8 mouse cellular contexts compared by ENCODE assay signal in the genomic region with DNA sequence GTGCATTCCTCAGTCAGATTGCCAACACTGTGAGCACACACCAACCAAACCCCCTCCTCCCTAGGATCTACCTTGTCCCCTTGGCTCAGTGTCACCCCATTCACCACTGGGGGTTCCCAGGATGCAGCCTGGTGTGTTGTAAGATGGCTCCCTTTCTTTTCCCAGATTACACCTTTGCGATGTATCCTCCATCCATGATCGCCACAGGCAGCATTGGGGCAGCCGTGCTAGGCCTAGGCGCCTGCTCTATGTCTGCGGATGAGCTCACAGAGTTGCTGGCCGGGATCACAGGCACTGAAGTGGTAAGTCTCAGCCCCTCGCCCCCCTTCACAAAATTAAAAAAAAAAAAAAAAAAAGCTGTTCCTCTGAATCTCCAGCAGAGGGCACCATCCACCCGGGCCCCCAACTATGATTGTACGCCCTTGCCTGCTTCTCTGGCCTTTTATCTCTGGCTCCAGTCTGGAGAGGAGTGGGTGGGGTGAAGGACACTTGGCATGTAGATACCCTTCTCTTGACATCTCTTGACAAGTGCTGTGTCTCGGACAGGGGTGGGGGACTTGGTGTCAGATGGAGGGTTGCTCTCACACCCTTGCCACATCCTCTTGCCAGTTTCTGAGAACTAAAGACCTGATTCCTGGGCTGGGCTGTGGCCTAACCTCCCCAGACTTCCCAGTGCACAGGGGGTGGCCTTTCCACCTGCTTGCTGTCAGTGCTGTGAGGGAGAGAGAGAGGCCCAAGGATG. TPM values are rescaled to one million over a fixed set of nuclear protein-coding genes. Genes with fewer than 3 reads are reported as not detected.
DNase-seq lines count a peak whose midpoint lies in the region; ATAC-seq and TF ChIP-seq lines count a peak whose summit lies in the region.

No protein-coding gene starts in this region.

- peak; percentile 38 for TF ChIP-seq POLR2A in myocyte (IDR thresholded peaks at IDR 0.05; ENCODE audit: insufficient read length, low read depth)

- H3ac ChIP-seq in myocyte (ENCODE audit: control insufficient read depth, insufficient read length): no peak overlapping the region

- peak overlapping the region; percentile 97 for H3K4me2 ChIP-seq in heart, embryonic 13.5 days
- H3K4me2 ChIP-seq in limb, embryonic 15.5 days: peak overlapping the region; percentile 14; the same call in 1 of the 2 replicates
- H3K4me2 ChIP-seq in myocyte (ENCODE audit: low read depth): peak overlapping the region; percentile 81

- peak; percentile 47 to 59 for DNase-seq in heart, adult 18-20 months
- DNase-seq in heart, postnatal 25 days (ENCODE audit: low spot score): no peak
- peak; percentile 46 for DNase-seq in ES-E14 (ENCODE audit: low read depth, low spot score)
- DNase-seq in cerebellum, adult 9-10 months: peak; percentile 43
- peak; percentile 59 to 69 for DNase-seq in thymus, postnatal 36 days

- no peak for ATAC-seq in heart, embryonic 13.5 days (ENCODE audit: extremely low read depth, insufficient number of reproducible peaks, low FRiP score, low TSS enrichment)
- ATAC-seq in limb, embryonic 15.5 days (ENCODE audit: insufficient number of reproducible peaks, low FRiP score, low TSS enrichment, low read depth): no peak

- peaks cover 18 to 20% of the 10 kb centered on the region in 2 experiments for H3K4me1 ChIP-seq in ES-E14 (ENCODE audit: control insufficient read depth in 2 of 2, insufficient read depth in 2 of 2, low read length in 2 of 2, poor library complexity in 1 of 2)
- peaks cover 43% of the 10 kb centered on the region for H3K4me1 ChIP-seq in heart, embryonic 13.5 days
- H3K4me1 ChIP-seq in limb, embryonic 15.5 days: peaks cover 40% of the 10 kb centered on the region

- WGBS in heart, embryonic 13.5 days: 15% methylated on average over 10 of the region's 10 CpGs
- 30% methylated on average over 10 of the region's 10 CpGs for WGBS in limb, embryonic 15.5 days

- in situ Hi-C loops in ES-E14 (cut with MboI; ENCODE audit: low sequenced_read_pairs in 2 of 2, unreplicated experiment in 2 of 2): no loop called here

- H3K36me3 ChIP-seq in ES-E14 (ENCODE audit: control insufficient read depth, insufficient read depth, low read length, poor library complexity, severe bottlenecking): peaks cover 40% of the 10 kb centered on the region
- peaks cover 75% of the 10 kb centered on the region for H3K36me3 ChIP-seq in heart, embryonic 13.5 days
- peaks cover 62% of the 10 kb centered on the region for H3K36me3 ChIP-seq in limb, embryonic 15.5 days
- peaks cover 28% of the 10 kb centered on the region for H3K36me3 ChIP-seq in myocyte (ENCODE audit: control insufficient read depth, insufficient read depth)

- no peaks in the 10 kb centered on the region for H3K9me3 ChIP-seq in ES-E14 (ENCODE audit: control insufficient read depth, insufficient read depth, low read depth, low read length)
- no peaks in the 10 kb centered on the region for H3K9me3 ChIP-seq in heart, embryonic 13.5 days
- no peaks in the 10 kb centered on the region for H3K9me3 ChIP-seq in limb, embryonic 15.5 days

- H3K27me3 ChIP-seq in heart, embryonic 13.5 days (replicated peaks): no peaks in the 10 kb centered on the region
- no peaks in the 10 kb centered on the region for H3K27me3 ChIP-seq in limb, embryonic 15.5 days
- no peaks in the 10 kb centered on the region for H3K27me3 ChIP-seq in myocyte (ENCODE audit: control insufficient read depth, insufficient read depth, insufficient read length)

- peak overlapping the region; percentile 16; the same call in 1 of the 2 replicates for H3K27ac ChIP-seq in ES-E14 (ENCODE audit: insufficient read depth, low read depth, low read length, poor library complexity, severe bottlenecking)
- H3K27ac ChIP-seq in heart, embryonic 13.5 days (replicated peaks): peak overlapping the region; percentile 99
- H3K27ac ChIP-seq in limb, embryonic 15.5 days: peak overlapping the region; percentile 97

- intact Hi-C loops in heart, postnatal 25 days (cut with DNase I): no loop called here

- H3K9ac ChIP-seq in ES-E14 (ENCODE audit: insufficient read depth, low read depth, low read length, poor library complexity, severe bottlenecking): peak overlapping the region; percentile 18; the same call in 1 of the 2 replicates
- H3K9ac ChIP-seq in heart, embryonic 13.5 days: peak overlapping the region; percentile 100
- H3K9ac ChIP-seq in limb, embryonic 15.5 days: no peak overlapping the region

- H3K79me2 ChIP-seq in myocyte (ENCODE audit: control insufficient read depth, insufficient read depth): peaks cover 23% of the 10 kb centered on the region

- H3K4me3 ChIP-seq in ES-E14 (ENCODE audit: insufficient read depth in 1 of 2, low read depth in 1 of 2, low read length in 2 of 2, poor library complexity in 1 of 2, severe bottlenecking in 1 of 2) (no peak overlapping the region), myocyte (peak overlapping the region; percentile 100)
- peak overlapping the region; percentile 89; the same call in 1 of the 2 replicates for H3K4me3 ChIP-seq in heart, embryonic 13.5 days
- no peak overlapping the region for H3K4me3 ChIP-seq in limb, embryonic 15.5 days

TF ChIP-seq in ES-E14, 5 proteins besides CTCF, POLR2A, EP300 and RAD21:
- TF ChIP-seq MAFK (IDR thresholded peaks at IDR 0.05; ENCODE audit: insufficient read depth, low read depth, low read length): 0 out of 2 replicates have a peak, but pooled peaks have one; percentile 27
- TF ChIP-seq ZC3H11A (IDR thresholded peaks at IDR 0.05; ENCODE audit: borderline replicate concordance, low read depth, low read length): peak; percentile 4; the same call in 1 of the 2 replicates
- TF ChIP-seq ZNF384 (IDR thresholded peaks at IDR 0.05; ENCODE audit: low read depth, low read length): peak; percentile 99
- no peak for TF ChIP-seq CHD2 (IDR thresholded peaks at IDR 0.05; ENCODE audit: low read depth, low read length)
- TF ChIP-seq HCFC1 (IDR thresholded peaks at IDR 0.05; ENCODE audit: borderline replicate concordance, insufficient read depth, low read length): no peak

TF ChIP-seq in myocyte, 11 proteins besides CTCF, POLR2A, EP300 and RAD21:
- no peak for TF ChIP-seq CEBPB (IDR thresholded peaks at IDR 0.05; ENCODE audit: insufficient read depth, poor library complexity, severe bottlenecking)
- no peak for TF ChIP-seq E2F4 (IDR thresholded peaks at IDR 0.05; ENCODE audit: insufficient read depth)
- TF ChIP-seq USF1 (IDR thresholded peaks at IDR 0.05; ENCODE audit: low read depth): no peak
- TF ChIP-seq POLR2AphosphoS2 (IDR thresholded peaks at IDR 0.05; ENCODE audit: insufficient read length, low read depth): peak; percentile 86
- peak in 2 of 3 experiments; percentile 61 to 72 for TF ChIP-seq MYOD1 (IDR thresholded peaks at IDR 0.05; ENCODE audit: control insufficient read depth in 1 of 3, insufficient read length in 2 of 3, low read depth in 2 of 3)
- peak; percentile 2 for TF ChIP-seq TCF12 (IDR thresholded peaks at IDR 0.05; ENCODE audit: insufficient read depth, poor library complexity, severe bottlenecking)
- no peak for TF ChIP-seq MAX (IDR thresholded peaks at IDR 0.05; ENCODE audit: low read depth)
- no peak for TF ChIP-seq TCF3 (IDR thresholded peaks at IDR 0.05; ENCODE audit: insufficient read length, low read depth)
- no peak for TF ChIP-seq REST (IDR thresholded peaks at IDR 0.05; ENCODE audit: insufficient read depth, insufficient read length)
- peak in 1 of 3 experiments; percentile 70 for TF ChIP-seq MYOG (IDR thresholded peaks at IDR 0.05; ENCODE audit: control insufficient read depth in 1 of 3, insufficient read depth in 1 of 3, insufficient read length in 2 of 3, low read depth in 2 of 3)
- no peak for TF ChIP-seq SRF (IDR thresholded peaks at IDR 0.05; ENCODE audit: control insufficient read depth, insufficient read length, low read depth)

RNA-seq across cellular contexts. Expression of gene Bysl, which starts 13.3 kb away (rescaled TPM):
- 10 to 100 TPM; 13.5 to 16.5 TPM for total RNA-seq in heart, adult 18-20 months (2021)
- 10 to 100 TPM; 15.0 to 15.8 TPM for total RNA-seq in heart, postnatal 25 days (2021)
- total RNA-seq in ES-E14 (2012; rRNA removed): 51.5 and 51.8 TPM in 2 replicates
- 24.1 and 24.8 TPM in 2 replicates for polyA plus RNA-seq in heart, embryonic 13.5 days (2015; fragmentation: Nextera tagmentation; extraction: Ambion mirVana)
- 24.1 and 26.3 TPM in 2 replicates for polyA plus RNA-seq in limb, embryonic 15.5 days (2015; fragmentation: Nextera tagmentation; extraction: Ambion mirVana)
- 41.0 TPM for polyA plus RNA-seq in myocyte (2012; fragmentation: generic; extraction: Trizol)

RNA-seq across cellular contexts. Expression of gene Med20, which starts 13.4 kb away (rescaled TPM):
- total RNA-seq in heart, adult 18-20 months (2021): 10 to 100 TPM; 19.0 to 19.5 TPM
- total RNA-seq in heart, postnatal 25 days (2021): 10 to 100 TPM; 18.3 to 20.1 TPM
- total RNA-seq in ES-E14 (2012; rRNA removed): 43.4 and 46.1 TPM in 2 replicates
- 25.1 and 27.5 TPM in 2 replicates for polyA plus RNA-seq in heart, embryonic 13.5 days (2015; fragmentation: Nextera tagmentation; extraction: Ambion mirVana)
- 48.9 and 53.2 TPM in 2 replicates for polyA plus RNA-seq in limb, embryonic 15.5 days (2015; fragmentation: Nextera tagmentation; extraction: Ambion mirVana)
- 33.4 TPM for polyA plus RNA-seq in myocyte (2012; fragmentation: generic; extraction: Trizol)

RNA-seq across cellular contexts. Expression of gene Gm20517, which starts 13.4 kb away (rescaled TPM):
- 1 to 10 TPM; 1.9 to 3.4 TPM for total RNA-seq in heart, adult 18-20 months (2021)
- 1 to 10 TPM; 2.3 to 2.5 TPM for total RNA-seq in heart, postnatal 25 days (2021)
- 4.9 and 5.4 TPM in 2 replicates for total RNA-seq in ES-E14 (2012; rRNA removed)
- 1.2 and 2.1 TPM in 2 replicates for polyA plus RNA-seq in heart, embryonic 13.5 days (2015; fragmentation: Nextera tagmentation; extraction: Ambion mirVana)
- 0.99 and 2.4 TPM in 2 replicates for polyA plus RNA-seq in limb, embryonic 15.5 days (2015; fragmentation: Nextera tagmentation; extraction: Ambion mirVana)
- 1.5 TPM for polyA plus RNA-seq in myocyte (2012; fragmentation: generic; extraction: Trizol)

RNA-seq across cellular contexts. Expression of gene Usp49, which starts 32.5 kb away (rescaled TPM):
- 1 to 10 TPM; 1.4 to 3.7 TPM for total RNA-seq in heart, adult 18-20 months (2021)
- total RNA-seq in heart, postnatal 25 days (2021): 1 to 10 TPM; 3.3 to 4.0 TPM
- total RNA-seq in ES-E14 (2012; rRNA removed): 10.0 and 15.5 TPM in 2 replicates
- 2.6 and 3.3 TPM in 2 replicates for polyA plus RNA-seq in heart, embryonic 13.5 days (2015; fragmentation: Nextera tagmentation; extraction: Ambion mirVana)
- 3.0 and 4.0 TPM in 2 replicates for polyA plus RNA-seq in limb, embryonic 15.5 days (2015; fragmentation: Nextera tagmentation; extraction: Ambion mirVana)
- polyA plus RNA-seq in myocyte (2012; fragmentation: generic; extraction: Trizol): 2.5 TPM

Comparison
In these comparisons a context has a peak if more than half of its experiments do, and no peak if none do; other contexts are left out.
1. H3K27ac ChIP-seq: peak in every context shown above with its lines; median percentile 99 in heart, embryonic 13.5 days; 97 in limb, embryonic 15.5 days; 16 in ES-E14.
2. H3K4me3 ChIP-seq: peak in heart, embryonic 13.5 days (single experiment) and myocyte (single experiment); none in ES-E14 (0 of 2) and limb, embryonic 15.5 days (single experiment).
3. H3K4me2 ChIP-seq: peak in every context shown above with its lines; median percentile 97 in heart, embryonic 13.5 days; 81 in myocyte; 14 in limb, embryonic 15.5 days.